Mouse (Mus musculus) myocyte (in vitro differentiated cells): Measurements from ENCODE around the gene Sqor. TPM values are rescaled to one million over a fixed set of nuclear protein-coding genes. Genes with fewer than 3 reads are reported as not detected.

ENCODE experiments used
- H3K27me3 ChIP-seq: one replicate; pipeline ENCODE4 v1.6.1; 2011; ENCODE audit not compliant: control insufficient read depth, insufficient read depth, insufficient read length
- H3K36me3 ChIP-seq: one replicate; pipeline ENCODE4 v1.6.1; 2011; ENCODE audit not compliant: control insufficient read depth, insufficient read depth
- H3K4me2 ChIP-seq: one replicate; pipeline ENCODE4 v1.6.1; 2011; ENCODE audit warnings: low read depth, control low read depth
- H3K4me3 ChIP-seq: one replicate; pipeline ENCODE4 v1.5.1; 2011; ENCODE audit warnings: mild to moderate bottlenecking, control low read depth, moderate library complexity
- H3K79me2 ChIP-seq: one replicate; pipeline ENCODE4 v1.6.1; 2011; ENCODE audit not compliant: control insufficient read depth, insufficient read depth
- H3ac ChIP-seq: one replicate; pipeline ENCODE4 v1.6.1; 2011; ENCODE audit not compliant: control insufficient read depth, insufficient read length
- CEBPB ChIP-seq: IDR thresholded peaks from 2 replicates; pipeline ENCODE4 v1.6.1; 2011; ENCODE audit warnings: mild to moderate bottlenecking, moderate library complexity; ENCODE audit not compliant: poor library complexity, insufficient read depth, severe bottlenecking
- E2F4 ChIP-seq: IDR thresholded peaks from one replicate; pipeline ENCODE4 v1.6.1; 2011; ENCODE audit warnings: mild to moderate bottlenecking, control low read depth, moderate library complexity; ENCODE audit not compliant: insufficient read depth
- MAX ChIP-seq: IDR thresholded peaks from one replicate; pipeline ENCODE4 v1.6.1; 2011; ENCODE audit warnings: low read depth, mild to moderate bottlenecking, control low read depth
- MYOD1 ChIP-seq, 3 experiments: IDR thresholded peaks; one replicate each; pipeline ENCODE4 v1.6.1; 2011; ENCODE audit warnings: control low read depth in 2 of 3, low read depth in 2 of 3, mild to moderate bottlenecking in 2 of 3, moderate library complexity in 1 of 3; ENCODE audit not compliant: insufficient read length in 2 of 3, control insufficient read depth in 1 of 3
- MYOG ChIP-seq, 3 experiments: IDR thresholded peaks; one replicate each; pipeline ENCODE4 v1.6.1; 2011; ENCODE audit warnings: control low read depth in 2 of 3, low read depth in 2 of 3, mild to moderate bottlenecking in 2 of 3; ENCODE audit not compliant: insufficient read length in 2 of 3, control insufficient read depth in 1 of 3, insufficient read depth in 1 of 3
- POLR2A ChIP-seq: IDR thresholded peaks from one replicate; pipeline ENCODE4 v1.6.1; 2011; ENCODE audit warnings: low read depth, mild to moderate bottlenecking, control low read depth, moderate library complexity; ENCODE audit not compliant: insufficient read length
- POLR2AphosphoS2 ChIP-seq: IDR thresholded peaks from one replicate; pipeline ENCODE4 v1.6.1; 2011; ENCODE audit warnings: low read depth, control low read depth; ENCODE audit not compliant: insufficient read length
- REST ChIP-seq: IDR thresholded peaks from one replicate; pipeline ENCODE4 v1.6.1; 2011; ENCODE audit warnings: mild to moderate bottlenecking, control low read depth, moderate library complexity; ENCODE audit not compliant: insufficient read depth, insufficient read length
- SRF ChIP-seq: IDR thresholded peaks from one replicate; pipeline ENCODE4 v1.6.1; 2011; ENCODE audit warnings: low read depth; ENCODE audit not compliant: control insufficient read depth, insufficient read length
- TCF12 ChIP-seq: IDR thresholded peaks from one replicate; pipeline ENCODE4 v1.6.1; 2011; ENCODE audit warnings: mild to moderate bottlenecking, control low read depth; ENCODE audit not compliant: poor library complexity, insufficient read depth, severe bottlenecking
- TCF3 ChIP-seq: IDR thresholded peaks from one replicate; pipeline ENCODE4 v1.6.1; 2011; ENCODE audit warnings: low read depth, control low read depth; ENCODE audit not compliant: insufficient read length
- USF1 ChIP-seq: IDR thresholded peaks from one replicate; pipeline ENCODE4 v1.6.1; 2011; ENCODE audit warnings: low read depth, mild to moderate bottlenecking, control low read depth, moderate library complexity
- polyA plus RNA-seq: library from polyadenylated mRNA; unstranded; fragments of >200 nt; fragmentation: generic; extraction: Trizol; gene quantifications from one replicate; pipeline ENCODE4 v1.2.1, GENCODE M21; 2012; ENCODE audit warnings: missing spikeins

Gene Sqor
- polyA plus RNA-seq, 1 experiment = 6.9 TPM

DNA sequence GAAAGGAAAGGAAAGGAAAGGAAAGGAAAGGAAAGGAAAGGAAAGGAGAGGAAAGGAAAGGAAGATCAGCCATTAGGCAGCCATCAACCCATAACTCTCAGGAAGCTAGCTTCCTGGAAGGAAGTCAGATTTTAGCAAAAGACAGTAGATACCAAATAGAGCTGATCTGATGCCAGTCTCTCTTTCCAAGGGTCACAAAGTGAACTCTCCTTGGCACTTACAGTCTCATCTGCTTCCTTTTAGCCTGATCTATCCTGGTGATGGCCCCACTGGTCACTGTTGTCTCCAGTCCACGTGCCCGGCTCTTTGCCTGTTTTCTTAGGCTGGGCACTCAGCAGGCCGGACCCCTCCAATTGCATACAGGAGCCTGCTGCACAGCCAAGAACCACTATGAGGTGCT is 19.7 kb downstream of the Sqor start:
- no peak overlapping the region for H3ac ChIP-seq
- no peaks in the 10 kb centered on the region for H3K36me3 ChIP-seq
- no peak overlapping the region for H3K4me3 ChIP-seq
- no peak overlapping the region for H3K4me2 ChIP-seq
- TF ChIP-seq TCF12 (no peak), USF1 (no peak), POLR2AphosphoS2 (no peak)
- no peaks in the 10 kb centered on the region for H3K27me3 ChIP-seq
- no peaks in the 10 kb centered on the region for H3K79me2 ChIP-seq

GRCm38 (mm10) chr2:122786167-122786566 is 21.1 kb downstream of the Sqor start:
- Histone ChIP-seq H3K36me3 (no peaks in the 10 kb centered on the region), H3K4me2 (no peak overlapping the region), H3K4me3 (no peak overlapping the region), H3K79me2 (no peaks in the 10 kb centered on the region), H3ac (no peak overlapping the region), H3K27me3 (no peaks in the 10 kb centered on the region)
- TF ChIP-seq USF1 (no peak), POLR2AphosphoS2 (no peak), CEBPB (no peak), MAX (no peak), MYOD1 (IDR thresholded peaks at IDR 0.05; ENCODE audit: control insufficient read depth in 1 of 3, insufficient read length in 2 of 3, low read depth in 2 of 3) (no peak), REST (no peak), TCF3 (no peak), POLR2A (no peak), TCF12 (no peak), SRF (no peak), MYOG (IDR thresholded peaks at IDR 0.05; ENCODE audit: control insufficient read depth in 1 of 3, insufficient read depth in 1 of 3, insufficient read length in 2 of 3, low read depth in 2 of 3) (no peak)

DNA sequence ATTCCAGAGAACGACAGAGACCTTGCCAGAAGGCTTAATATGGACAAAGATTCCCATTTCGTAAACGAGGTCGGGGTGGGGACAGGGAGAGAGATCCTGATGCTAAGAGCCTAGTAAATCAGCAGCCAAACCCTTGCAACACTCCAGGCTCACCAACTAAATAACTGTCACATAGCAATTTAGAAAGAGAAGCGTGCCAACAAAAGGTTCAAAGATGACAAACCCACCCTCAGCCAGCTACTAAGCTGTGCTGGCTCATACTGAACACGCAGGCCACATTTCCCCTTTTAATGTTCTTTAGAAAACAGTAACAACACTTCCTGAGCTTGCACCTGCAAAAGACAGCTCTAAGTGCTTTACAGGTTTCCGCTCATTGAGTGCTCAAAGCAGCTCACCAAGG is 24.3 kb downstream of the Sqor start:
- no peaks in the 10 kb centered on the region for H3K27me3 ChIP-seq
- H3K4me3 ChIP-seq = no peak overlapping the region
- no peak for TF ChIP-seq MAX
- no peak for TF ChIP-seq MYOD1 (IDR thresholded peaks at IDR 0.05; ENCODE audit: control insufficient read depth in 1 of 3, insufficient read length in 2 of 3, low read depth in 2 of 3)
- no peak for TF ChIP-seq SRF
- TF ChIP-seq CEBPB = no peak
- no peak for TF ChIP-seq E2F4
- TF ChIP-seq MYOG (IDR thresholded peaks at IDR 0.05; ENCODE audit: control insufficient read depth in 1 of 3, insufficient read depth in 1 of 3, insufficient read length in 2 of 3, low read depth in 2 of 3) = no peak
- no peak for TF ChIP-seq POLR2A
- TF ChIP-seq REST = no peak
- TF ChIP-seq POLR2AphosphoS2 = no peak
- no peak for TF ChIP-seq USF1
- no peak for TF ChIP-seq TCF12
- no peak for TF ChIP-seq TCF3

DNA sequence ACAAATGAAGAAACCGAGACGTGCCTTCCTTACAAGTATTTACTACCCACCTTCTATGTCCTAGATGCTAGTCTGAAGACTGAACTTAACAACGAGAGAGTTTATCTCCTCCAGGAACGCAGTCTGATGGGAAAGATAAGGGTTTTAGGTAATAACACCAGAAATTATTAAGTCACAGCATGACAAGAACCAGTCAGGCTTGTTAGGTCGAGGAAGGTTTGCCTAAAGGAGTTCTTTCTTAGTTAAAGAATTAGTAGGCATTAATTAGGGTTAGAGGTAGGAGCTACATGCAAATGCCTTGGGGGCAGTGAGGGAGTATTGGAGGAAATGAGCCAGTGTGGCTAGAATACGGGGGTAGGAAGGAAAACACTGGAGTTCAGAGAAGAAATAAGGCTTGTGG is 24.7 kb downstream of the Sqor start:
- H3K79me2 ChIP-seq = no peaks in the 10 kb centered on the region

More for the DNA sequence above, 24.3 kb downstream of the Sqor start:
- H3K4me2 ChIP-seq = no peak overlapping the region
- no peak overlapping the region for H3ac ChIP-seq
- no peaks in the 10 kb centered on the region for H3K36me3 ChIP-seq
- no peaks in the 10 kb centered on the region for H3K79me2 ChIP-seq

DNA sequence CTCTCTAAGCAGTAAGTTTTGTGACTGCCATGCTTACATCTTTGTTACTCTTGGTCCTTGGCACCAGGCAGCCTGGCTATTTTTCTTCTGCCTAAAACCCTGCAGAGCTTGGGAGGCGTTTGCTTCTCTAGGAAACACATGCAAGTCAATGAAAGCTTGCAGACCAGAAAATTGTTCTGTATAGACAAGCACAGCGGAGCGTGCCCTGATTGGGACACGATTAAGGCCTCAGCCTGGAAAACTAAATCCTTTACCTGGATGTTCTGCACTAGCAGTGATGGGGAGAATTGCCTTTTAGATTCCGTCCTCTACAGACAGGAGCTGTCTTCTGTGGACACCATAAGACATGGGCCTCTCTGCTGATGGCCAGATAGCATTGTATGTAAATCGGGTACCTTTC is 39.4 kb downstream of the Sqor start:
- H3K27me3 ChIP-seq = no peaks in the 10 kb centered on the region
- no peaks in the 10 kb centered on the region for H3K79me2 ChIP-seq
- H3ac ChIP-seq = no peak overlapping the region
- TF ChIP-seq CEBPB = no peak
- TF ChIP-seq TCF3 = no peak
- no peak for TF ChIP-seq MYOG (IDR thresholded peaks at IDR 0.05; ENCODE audit: control insufficient read depth in 1 of 3, insufficient read depth in 1 of 3, insufficient read length in 2 of 3, low read depth in 2 of 3)
- TF ChIP-seq SRF = no peak
- no peak overlapping the region for H3K4me2 ChIP-seq
- H3K4me3 ChIP-seq = no peak overlapping the region
- H3K36me3 ChIP-seq = no peaks in the 10 kb centered on the region

More for the DNA sequence above, 24.7 kb downstream of the Sqor start:
- TF ChIP-seq CEBPB = no peak
- no peak for TF ChIP-seq MAX
- TF ChIP-seq SRF = no peak
- TF ChIP-seq POLR2AphosphoS2 = no peak
- TF ChIP-seq TCF3 = no peak
- no peak for TF ChIP-seq REST
- no peak for TF ChIP-seq E2F4
- TF ChIP-seq MYOD1 (IDR thresholded peaks at IDR 0.05; ENCODE audit: control insufficient read depth in 1 of 3, insufficient read length in 2 of 3, low read depth in 2 of 3) = no peak
- TF ChIP-seq USF1 = no peak
- no peak for TF ChIP-seq MYOG (IDR thresholded peaks at IDR 0.05; ENCODE audit: control insufficient read depth in 1 of 3, insufficient read depth in 1 of 3, insufficient read length in 2 of 3, low read depth in 2 of 3)
- no peak for TF ChIP-seq TCF12
- TF ChIP-seq POLR2A = no peak
- H3K4me2 ChIP-seq = no peak overlapping the region
- H3K4me3 ChIP-seq = no peak overlapping the region
- no peak overlapping the region for H3ac ChIP-seq
- H3K36me3 ChIP-seq = no peaks in the 10 kb centered on the region
- no peaks in the 10 kb centered on the region for H3K27me3 ChIP-seq
